Mouse (Mus musculus) heart, embryonic 11.5 days (tissue): ENCODE measurements at regions not wholly inside any gene's neighbourhood (a gene's known extent, or its start where the extent isn't known, plus 50 kb on each side); places are given as distances from the start of the nearest gene placed in this dataset.

Experiments
- ATAC-seq: fragments of 200-750 bp; cut with Nextera tagmentation; replicated peaks from 2 replicates; pipeline ENCODE4 v1.8.0; 2017; ENCODE audit warnings: moderate library complexity; ENCODE audit not compliant: insufficient number of reproducible peaks, low FRiP score, low TSS enrichment
- H3K27ac ChIP-seq: fragments of 300-500 bp; sonication (generic); 2 replicates; pipeline ENCODE4 v1.5.1; 2014; ENCODE audit warnings: mild to moderate bottlenecking, low read depth, low read length
- H3K27me3 ChIP-seq: fragments of 300-500 bp; sonication (generic); 2 replicates; pipeline ENCODE4 v1.6.1; 2014; ENCODE audit warnings: mild to moderate bottlenecking, low read length, mixed read lengths; ENCODE audit not compliant: control insufficient read depth, insufficient read depth
- H3K36me3 ChIP-seq: fragments of 300-500 bp; sonication (generic); 2 replicates; pipeline ENCODE4 v1.6.1; 2014; ENCODE audit warnings: mild to moderate bottlenecking, low read length, moderate library complexity, mixed read lengths; ENCODE audit not compliant: control insufficient read depth, insufficient read depth
- H3K4me1 ChIP-seq: fragments of 300-500 bp; sonication (generic); 2 replicates; pipeline ENCODE4 v1.6.1; 2014; ENCODE audit warnings: low read length; ENCODE audit not compliant: control insufficient read depth, insufficient read depth
- H3K4me2 ChIP-seq: fragments of 300-500 bp; sonication (generic); 2 replicates; pipeline ENCODE4 v1.6.1; 2014; ENCODE audit warnings: mild to moderate bottlenecking, moderate library complexity
- H3K4me3 ChIP-seq: fragments of 300-500 bp; sonication (generic); 2 replicates; pipeline ENCODE4 v1.5.1; 2014; ENCODE audit warnings: low read depth, low read length
- H3K9ac ChIP-seq: fragments of 300-500 bp; sonication (generic); 2 replicates; pipeline ENCODE4 v1.6.1; 2014; ENCODE audit warnings: mild to moderate bottlenecking, low read depth, low read length, moderate library complexity
- H3K9me3 ChIP-seq: fragments of 300-500 bp; sonication (generic); replicated peaks from 2 replicates; pipeline ENCODE4 v1.6.1; 2016; ENCODE audit warnings: low read length; ENCODE audit not compliant: control insufficient read depth
- WGBS: fragments of 180-500 bp; shearing (Covaris S2); extraction: QIAGEN DNeasy Blood & Tissue Kit; methylation state at CpG from one replicate; pipeline ENCODE4 v1.1.7; 2014; ENCODE audit not compliant: insufficient replicate concordance; 5-methylcytosine and 5-hydroxymethylcytosine counted together

GRCm38 (mm10) chr2:149573773-149574172 lies 168.9 kb downstream of the Cst10 start:
- Histone ChIP-seq H3K4me2 (no peak overlapping the region), H3K27me3 (no peaks in the 10 kb centered on the region), H3K36me3 (no peaks in the 10 kb centered on the region), H3K4me3 (no peak overlapping the region), H3K9me3 (no peaks in the 10 kb centered on the region), H3K27ac (no peak overlapping the region), H3K4me1 (no peaks in the 10 kb centered on the region), H3K9ac (no peak overlapping the region)
- no peak for ATAC-seq
- WGBS, result 62% methylated on average over 1 of the region's 1 CpGs

GRCm38 (mm10) chr2:149602581-149602980 lies 197.7 kb downstream of the Cst10 start:
- no peaks in the 10 kb centered on the region for H3K27me3 ChIP-seq
- no peaks in the 10 kb centered on the region for H3K4me1 ChIP-seq
- no peak overlapping the region for H3K9ac ChIP-seq
- H3K9me3 ChIP-seq, result no peaks in the 10 kb centered on the region
- no peak overlapping the region for H3K4me3 ChIP-seq
- ATAC-seq, result no peak
- 69% methylated on average over 2 of the region's 2 CpGs for WGBS
- H3K4me2 ChIP-seq, result no peak overlapping the region
- no peaks in the 10 kb centered on the region for H3K36me3 ChIP-seq
- H3K27ac ChIP-seq, result no peak overlapping the region

GRCm38 (mm10) chr2:149613381-149613780 lies 208.5 kb downstream of the Cst10 start:
- Histone ChIP-seq H3K36me3 (no peaks in the 10 kb centered on the region), H3K27me3 (no peaks in the 10 kb centered on the region), H3K27ac (no peak overlapping the region), H3K4me2 (no peak overlapping the region), H3K4me3 (no peak overlapping the region), H3K9ac (no peak overlapping the region), H3K4me1 (no peaks in the 10 kb centered on the region), H3K9me3 (no peaks in the 10 kb centered on the region)
- ATAC-seq, result no peak
- 76% methylated on average over 3 of the region's 3 CpGs for WGBS

GRCm38 (mm10) chr2:149614078-149614939 lies 209.5 kb downstream of the Cst10 start:
- H3K9ac ChIP-seq, result no peak overlapping the region
- ATAC-seq, result no peak
- H3K4me2 ChIP-seq, result no peak overlapping the region
- no peaks in the 10 kb centered on the region for H3K27me3 ChIP-seq
- H3K27ac ChIP-seq, result no peak overlapping the region
- H3K36me3 ChIP-seq, result no peaks in the 10 kb centered on the region
- 73% methylated on average over 2 of the region's 2 CpGs for WGBS
- H3K9me3 ChIP-seq, result no peaks in the 10 kb centered on the region
- H3K4me1 ChIP-seq, result no peaks in the 10 kb centered on the region
- no peak overlapping the region for H3K4me3 ChIP-seq

GRCm38 (mm10) chr2:149625626-149626025 lies 203.4 kb upstream of the Syndig1 start:
- no peaks in the 10 kb centered on the region for H3K27me3 ChIP-seq
- H3K4me3 ChIP-seq, result no peak overlapping the region
- no peaks in the 10 kb centered on the region for H3K36me3 ChIP-seq
- H3K4me2 ChIP-seq, result no peak overlapping the region
- 40% methylated on average over 1 of the region's 1 CpGs for WGBS
- H3K9me3 ChIP-seq, result no peaks in the 10 kb centered on the region
- H3K27ac ChIP-seq, result no peak overlapping the region
- H3K4me1 ChIP-seq, result no peaks in the 10 kb centered on the region
- no peak for ATAC-seq
- H3K9ac ChIP-seq, result no peak overlapping the region

GRCm38 (mm10) chr2:149641207-149641606 lies 187.8 kb upstream of the Syndig1 start:
- Histone ChIP-seq H3K27ac (no peak overlapping the region), H3K4me3 (no peak overlapping the region), H3K9ac (no peak overlapping the region), H3K27me3 (no peaks in the 10 kb centered on the region), H3K36me3 (no peaks in the 10 kb centered on the region), H3K4me1 (no peaks in the 10 kb centered on the region), H3K9me3 (no peaks in the 10 kb centered on the region), H3K4me2 (no peak overlapping the region)
- 80% methylated on average over 3 of the region's 3 CpGs for WGBS
- ATAC-seq, result no peak

GRCm38 (mm10) chr2:149651829-149652228 lies 177.2 kb upstream of the Syndig1 start:
- Histone ChIP-seq H3K9ac (no peak overlapping the region), H3K36me3 (no peaks in the 10 kb centered on the region), H3K4me3 (no peak overlapping the region), H3K4me2 (no peak overlapping the region), H3K27me3 (no peaks in the 10 kb centered on the region), H3K27ac (no peak overlapping the region), H3K4me1 (no peaks in the 10 kb centered on the region), H3K9me3 (no peaks in the 10 kb centered on the region)
- ATAC-seq, result no peak
- 64% methylated on average over 2 of the region's 2 CpGs for WGBS

- no peaks in the 10 kb centered on the region for H3K36me3 ChIP-seq
- H3K9me3 ChIP-seq, result no peaks in the 10 kb centered on the region
- H3K4me3 ChIP-seq, result no peak overlapping the region
- no peaks in the 10 kb centered on the region for H3K4me1 ChIP-seq
- no peak overlapping the region for H3K9ac ChIP-seq
- H3K27ac ChIP-seq, result no peak overlapping the region
- no peaks in the 10 kb centered on the region for H3K27me3 ChIP-seq
- no peak for ATAC-seq
- 52% methylated on average over 5 of the region's 5 CpGs for WGBS
- H3K4me2 ChIP-seq, result no peak overlapping the region
These were observed 167.9 kb upstream of the Syndig1 start for GRCm38 (mm10) chr2:149661086-149661485.

GRCm38 (mm10) chr2:149664377-149664776 lies 164.6 kb upstream of the Syndig1 start:
- no peak for ATAC-seq
- no peaks in the 10 kb centered on the region for H3K27me3 ChIP-seq
- no peak overlapping the region for H3K27ac ChIP-seq
- H3K9me3 ChIP-seq, result no peaks in the 10 kb centered on the region
- no peak overlapping the region for H3K9ac ChIP-seq
- H3K4me1 ChIP-seq, result no peaks in the 10 kb centered on the region
- H3K36me3 ChIP-seq, result no peaks in the 10 kb centered on the region
- H3K4me2 ChIP-seq, result no peak overlapping the region
- no peak overlapping the region for H3K4me3 ChIP-seq
